Mouse (Mus musculus): ENCODE measurements at regions not wholly inside any gene's neighbourhood (a gene's known extent, or its start where the extent isn't known, plus 50 kb on each side); places are given as distances from the start of the nearest gene placed in this dataset.
A peak's percentile ranks its signal among the peaks of the same experiment; 100 is the strongest.

DNA sequence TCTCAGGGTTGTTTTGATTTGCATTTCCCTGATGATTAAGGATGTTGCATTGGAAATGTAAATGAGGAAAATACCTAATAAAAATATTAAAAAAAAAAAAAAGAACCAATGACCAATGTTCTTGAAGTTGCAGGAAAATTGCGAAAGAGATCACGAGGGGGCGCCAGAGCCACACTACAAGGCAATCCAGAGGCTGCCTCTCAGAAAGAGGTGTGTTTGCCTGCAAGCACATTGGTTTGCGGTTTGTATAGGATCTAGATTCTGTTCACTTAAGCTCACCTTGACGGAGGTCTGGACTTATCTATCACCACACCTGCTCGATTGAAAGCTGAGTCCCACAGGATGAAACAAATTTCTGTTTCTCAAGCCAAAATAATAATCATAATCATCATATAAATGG lies 280.9 kb downstream of the Trib2 start:
- TF ChIP-seq CTCF (IDR thresholded peaks at IDR 0.05; ENCODE audit: low read depth, low read length): peak; percentile 58
- no peak for TF ChIP-seq POLR2A (IDR thresholded peaks at IDR 0.05; ENCODE audit: borderline replicate concordance, low read depth, low read length)
